Mouse (Mus musculus) c-Kit-negative CD71-positive TER-119-positive erythroid progenitor cells, embryonic 14.5 days (primary cell): ENCODE data around the gene Cars.

Experiments
- DNase-seq: peaks from one replicate; pipeline ENCODE4 v3.0.0-alpha.2; 2013; ENCODE audit warnings: low read depth, low spot score

Gene Cars

GRCm38 (mm10) chr7:143511335-143511712 is 88.6 kb downstream of the Cars start:
- DNase-seq: no peak

GRCm38 (mm10) chr7:143510593-143511334 is 89.1 kb downstream of the Cars start:
- no peak for DNase-seq

GRCm38 (mm10) chr7:143509566-143509965 is 90.3 kb downstream of the Cars start:
- DNase-seq: no peak
